Mouse (Mus musculus) CH12.LX (cell line): ENCODE measurements at regions not wholly inside any gene's neighbourhood (a gene's known extent, or its start where the extent isn't known, plus 50 kb on each side); places are given as distances from the start of the nearest gene placed in this dataset.

Experiments used
- CTCF ChIP-seq, 2 experiments: IDR thresholded peaks in 1 of 2; conservative IDR thresholded peaks in 1 of 2; 2 replicates each; pipeline ENCODE4 v1.5.1; 2011 to 2012; ENCODE audit warnings: low read depth in 2 of 2, low read length in 2 of 2, improper control_type of control experiment in 1 of 2, inconsistent platforms in 1 of 2, mild to moderate bottlenecking in 1 of 2, moderate library complexity in 1 of 2
- ELF1 ChIP-seq: IDR thresholded peaks from 2 replicates; pipeline ENCODE4 v1.6.1; 2014; ENCODE audit warnings: low read depth, mild to moderate bottlenecking, inconsistent platforms, low read length, improper control_type of control experiment

GRCm38 (mm10) chr5:129394416-129394815 is 106.6 kb upstream of the Sfswap start:
- TF ChIP-seq ELF1 (no peak), CTCF (conservative IDR thresholded peaks at IDR 0.05 in 1 of 2, IDR thresholded peaks at IDR 0.05 in 1 of 2; ENCODE audit: low read depth in 2 of 2, low read length in 2 of 2) (no peak)
